Mouse (Mus musculus) megakaryocyte, embryonic 14.5 days (primary cell): ENCODE results near the gene Fpgs. TPM values are rescaled to one million over a fixed set of nuclear protein-coding genes. Genes with fewer than 3 reads are reported as not detected.

Experiments
- H3K27me3 ChIP-seq: replicated peaks from 2 replicates; pipeline ENCODE3; 2012; ENCODE audit warnings: inconsistent platforms
- H3K36me3 ChIP-seq: replicated peaks from 2 replicates; pipeline ENCODE3; 2012; ENCODE audit warnings: low read length, inconsistent platforms, mixed read lengths
- H3K4me1 ChIP-seq: 2 replicates; pipeline ENCODE4 v1.6.1; 2012; ENCODE audit warnings: inconsistent platforms
- H3K4me3 ChIP-seq: replicated peaks from 2 replicates; pipeline ENCODE3; 2012; ENCODE audit warnings: moderate library complexity, mild to moderate bottlenecking, inconsistent platforms
- H3K9me3 ChIP-seq: 2 replicates; pipeline ENCODE4 v1.6.1; 2012; ENCODE audit warnings: inconsistent platforms
- FLI1 ChIP-seq: IDR thresholded peaks from 2 replicates; pipeline ENCODE4 v1.6.1; 2012; ENCODE audit warnings: low read length, inconsistent platforms, mixed read lengths
- GATA1 ChIP-seq: IDR thresholded peaks from 3 replicates; pipeline ENCODE4 v1.6.1; 2012; ENCODE audit warnings: mixed read lengths, low read length, inconsistent platforms, borderline replicate concordance
- polyA plus RNA-seq: library from polyadenylated mRNA; stranded (reverse); fragments of >175 nt; gene quantifications from 2 replicates; pipeline ENCODE4 v1.2.3, GENCODE M21; 2012; ENCODE audit warnings: low replicate concordance; ENCODE audit not compliant: insufficient read depth

Gene Fpgs
- polyA plus RNA-seq, 1 experiment: 39.7 TPM

GRCm38 (mm10) chr2:32727435-32727834 is 23.5 kb upstream of the Fpgs start:
- H3K27me3 ChIP-seq: no peaks in the 10 kb centered on the region

DNA sequence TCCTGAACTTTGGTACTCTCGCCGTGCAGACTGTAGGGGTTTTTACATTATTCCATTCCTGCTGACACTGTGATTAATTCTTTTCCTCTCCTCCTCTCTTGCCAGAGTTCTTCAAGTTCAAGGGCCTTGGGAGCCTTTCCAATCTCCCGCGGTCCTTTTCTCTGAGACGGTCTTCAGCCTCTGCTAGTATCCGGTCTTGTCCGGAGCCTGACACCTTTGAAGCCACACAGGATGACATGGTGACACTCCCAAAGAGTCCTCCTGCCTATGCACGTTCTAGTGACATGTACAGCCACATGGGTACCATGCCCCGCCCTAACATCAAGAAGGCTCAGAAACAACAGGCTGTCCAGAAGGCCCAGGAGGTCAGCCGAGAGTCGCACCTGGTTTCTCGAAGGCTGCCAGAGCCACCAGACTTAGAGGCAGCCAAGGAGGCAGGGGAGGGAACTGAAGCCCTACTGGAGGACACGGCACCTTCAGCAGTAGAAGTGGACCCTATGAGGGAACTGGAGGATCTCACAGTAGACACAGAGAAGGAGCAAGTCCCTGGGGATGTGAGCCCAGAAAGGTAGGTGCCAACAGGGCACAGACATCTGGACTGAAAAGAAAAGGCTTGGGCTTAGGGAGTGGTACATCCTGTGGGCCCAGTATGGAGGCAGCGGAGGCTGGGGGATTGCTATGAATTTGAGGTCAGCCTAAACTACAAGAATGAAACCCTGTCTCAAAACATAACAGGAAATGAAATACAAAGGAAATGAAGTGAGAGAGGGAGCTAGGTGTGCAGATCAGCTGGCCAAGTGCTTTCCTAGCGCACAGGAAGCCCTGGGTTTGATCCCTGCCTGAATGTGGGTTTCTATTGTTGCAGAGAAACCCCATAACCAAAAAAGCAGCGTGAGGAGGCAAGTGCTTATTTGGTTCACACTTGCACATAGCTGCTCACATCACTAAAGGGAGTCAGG is 21.2 kb upstream of the Fpgs start:
- Histone ChIP-seq H3K4me3 (no peak overlapping the region), H3K27me3 (no peaks in the 10 kb centered on the region), H3K4me1 (peaks cover 70% of the 10 kb centered on the region), H3K36me3 (peaks cover 41% of the 10 kb centered on the region), H3K9me3 (0 out of 2 replicates have a peak, but pooled peaks cover 4% of the 10 kb centered on the region)
- TF ChIP-seq GATA1 (no peak), FLI1 (no peak)

More at GRCm38 (mm10) chr2:32727435-32727834, 23.5 kb upstream of the Fpgs start:
- Histone ChIP-seq H3K36me3 (peaks cover 57% of the 10 kb centered on the region), H3K9me3 (0 out of 2 replicates have a peak, but pooled peaks cover 4% of the 10 kb centered on the region), H3K4me1 (peaks cover 68% of the 10 kb centered on the region), H3K4me3 (peak overlapping the region; percentile 88)
- TF ChIP-seq GATA1: no peak
- no peak for TF ChIP-seq FLI1

DNA sequence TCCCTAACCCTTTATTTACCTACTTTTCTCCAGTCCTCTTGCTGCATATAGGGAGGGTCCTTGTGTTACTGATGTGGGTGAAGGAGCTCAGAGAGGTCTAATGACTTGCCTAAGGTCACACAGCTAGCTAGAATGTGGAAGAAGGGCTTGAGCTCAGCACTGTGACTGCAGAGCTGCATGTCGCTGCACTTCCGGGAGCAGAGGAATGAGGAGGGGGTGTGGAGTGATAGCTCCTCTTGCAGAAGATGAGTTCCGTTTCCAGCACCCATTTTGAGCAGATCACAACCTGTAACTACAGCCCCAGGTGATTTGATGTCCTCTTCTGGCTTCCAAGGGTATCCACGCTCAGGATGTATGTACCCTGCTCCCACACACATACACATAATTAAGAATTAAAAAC is 20.2 kb upstream of the Fpgs start:
- no peak overlapping the region for H3K4me3 ChIP-seq
- H3K9me3 ChIP-seq: 0 out of 2 replicates have a peak, but pooled peaks cover 4% of the 10 kb centered on the region
- peaks cover 80% of the 10 kb centered on the region for H3K4me1 ChIP-seq
- no peak for TF ChIP-seq FLI1
- no peak for TF ChIP-seq GATA1
- no peaks in the 10 kb centered on the region for H3K27me3 ChIP-seq
- peaks cover 32% of the 10 kb centered on the region for H3K36me3 ChIP-seq

DNA sequence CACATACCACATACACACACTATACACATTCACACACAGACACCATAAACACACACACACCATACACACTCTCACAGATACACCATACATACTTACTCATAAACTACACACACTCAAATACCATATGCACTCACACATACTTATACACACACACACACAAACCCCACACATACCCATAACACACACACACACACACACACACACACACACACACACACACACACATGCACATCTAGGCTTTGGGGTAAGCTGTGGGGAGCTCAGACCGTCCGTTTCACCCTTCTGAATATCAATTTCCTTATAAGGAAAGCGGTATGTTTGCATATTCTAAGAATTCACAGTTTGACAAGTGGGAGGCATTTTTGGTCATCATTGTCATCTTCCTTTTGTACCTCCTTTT is 18.6 kb upstream of the Fpgs start:
- 0 out of 2 replicates have a peak, but pooled peaks cover 4% of the 10 kb centered on the region for H3K9me3 ChIP-seq
- no peak for TF ChIP-seq GATA1
- no peak for TF ChIP-seq FLI1
- H3K36me3 ChIP-seq: peaks cover 23% of the 10 kb centered on the region
- H3K27me3 ChIP-seq: no peaks in the 10 kb centered on the region
- H3K4me1 ChIP-seq: peaks cover 81% of the 10 kb centered on the region
- H3K4me3 ChIP-seq: peak overlapping the region; percentile 90

DNA sequence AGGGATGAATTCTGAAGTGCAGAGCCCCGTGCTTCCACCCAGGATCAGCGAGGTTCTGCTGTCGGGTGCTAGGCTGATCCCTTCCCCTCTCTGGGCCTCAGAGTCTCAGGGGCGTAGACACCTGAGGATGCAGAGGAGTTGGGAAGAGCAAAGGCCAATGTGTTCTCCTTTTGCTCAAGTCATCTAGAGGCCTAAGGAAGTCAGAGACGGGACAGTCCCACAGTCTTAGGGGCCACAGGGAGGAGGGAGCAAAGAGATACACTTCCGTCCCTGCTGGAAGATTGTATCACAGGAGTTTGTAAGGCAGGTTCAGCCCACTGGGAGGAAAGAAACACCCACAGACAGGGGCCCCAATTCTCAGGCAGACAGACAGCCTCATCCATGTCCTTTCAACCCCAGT is 18.1 kb upstream of the Fpgs start:
- Histone ChIP-seq H3K9me3 (0 out of 2 replicates have a peak, but pooled peaks cover 4% of the 10 kb centered on the region), H3K4me1 (peaks cover 78% of the 10 kb centered on the region), H3K4me3 (peak overlapping the region; percentile 90), H3K36me3 (peaks cover 23% of the 10 kb centered on the region), H3K27me3 (no peaks in the 10 kb centered on the region)
- no peak for TF ChIP-seq GATA1
- TF ChIP-seq FLI1: no peak

- H3K27me3 ChIP-seq: no peaks in the 10 kb centered on the region
- H3K4me1 ChIP-seq: peaks cover 86% of the 10 kb centered on the region
- H3K9me3 ChIP-seq: peaks cover 9% of the 10 kb centered on the region; the same call in 1 of the 2 replicates
- peak within 1 kb of the TSS; percentile 90 for H3K4me3 ChIP-seq
- H3K36me3 ChIP-seq: peaks cover 23% of the 10 kb centered on the region
- TF ChIP-seq FLI1 (no peak), GATA1 (no peak)
Measured at GRCm38 (mm10) chr2:32720681-32721229, 16.8 kb upstream of the Fpgs start, which contains the start of gene Sh2d3c. TSS of gene Sh2d3c (plus strand) at chr2:32721055.

DNA sequence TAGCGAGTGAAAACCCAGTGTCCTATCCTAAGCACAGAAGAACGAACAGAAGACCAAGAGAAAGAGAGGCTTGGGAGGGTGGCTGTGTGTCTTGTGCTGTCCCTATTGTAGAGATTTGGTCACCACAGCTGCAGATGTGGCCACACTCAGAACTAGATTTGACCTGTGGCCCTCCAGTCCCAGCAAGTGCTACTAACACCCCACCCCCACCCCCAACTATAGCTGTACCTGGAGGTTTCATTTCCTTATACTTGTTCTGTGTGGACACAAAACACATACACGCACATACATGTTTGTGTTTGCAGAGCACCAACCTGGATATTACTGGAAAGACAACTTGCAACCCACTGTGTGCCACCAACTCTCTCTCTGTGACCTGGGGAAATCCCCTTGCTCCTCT is 16.1 kb upstream of the Fpgs start:
- H3K36me3 ChIP-seq: peaks cover 16% of the 10 kb centered on the region
- H3K4me1 ChIP-seq: peaks cover 86% of the 10 kb centered on the region
- H3K27me3 ChIP-seq: no peaks in the 10 kb centered on the region
- H3K4me3 ChIP-seq: peak overlapping the region; percentile 90
- TF ChIP-seq FLI1 (no peak), GATA1 (no peak)
- peaks cover 5% of the 10 kb centered on the region; the same call in 1 of the 2 replicates for H3K9me3 ChIP-seq

- H3K27me3 ChIP-seq: no peaks in the 10 kb centered on the region
- H3K36me3 ChIP-seq: peaks cover 7% of the 10 kb centered on the region
- H3K4me3 ChIP-seq: peak overlapping the region; percentile 8
- TF ChIP-seq FLI1 (no peak), GATA1 (no peak)
- H3K9me3 ChIP-seq: peaks cover 5% of the 10 kb centered on the region; the same call in 1 of the 2 replicates
- peaks cover 91% of the 10 kb centered on the region for H3K4me1 ChIP-seq
Measured at GRCm38 (mm10) chr2:32718761-32719160, 14.8 kb upstream of the Fpgs start.

GRCm38 (mm10) chr2:32714987-32715425 is 11.1 kb upstream of the Fpgs start:
- peak overlapping the region; percentile 97 for H3K4me3 ChIP-seq
- peaks cover 5% of the 10 kb centered on the region; the same call in 1 of the 2 replicates for H3K9me3 ChIP-seq
- TF ChIP-seq FLI1 (0 out of 2 replicates have a peak, but pooled peaks have one; percentile 21), GATA1 (no peak; the same call in 2 of the 3 replicates)
- H3K27me3 ChIP-seq: no peaks in the 10 kb centered on the region
- peaks cover 74% of the 10 kb centered on the region for H3K4me1 ChIP-seq
- H3K36me3 ChIP-seq: peaks cover 24% of the 10 kb centered on the region

DNA sequence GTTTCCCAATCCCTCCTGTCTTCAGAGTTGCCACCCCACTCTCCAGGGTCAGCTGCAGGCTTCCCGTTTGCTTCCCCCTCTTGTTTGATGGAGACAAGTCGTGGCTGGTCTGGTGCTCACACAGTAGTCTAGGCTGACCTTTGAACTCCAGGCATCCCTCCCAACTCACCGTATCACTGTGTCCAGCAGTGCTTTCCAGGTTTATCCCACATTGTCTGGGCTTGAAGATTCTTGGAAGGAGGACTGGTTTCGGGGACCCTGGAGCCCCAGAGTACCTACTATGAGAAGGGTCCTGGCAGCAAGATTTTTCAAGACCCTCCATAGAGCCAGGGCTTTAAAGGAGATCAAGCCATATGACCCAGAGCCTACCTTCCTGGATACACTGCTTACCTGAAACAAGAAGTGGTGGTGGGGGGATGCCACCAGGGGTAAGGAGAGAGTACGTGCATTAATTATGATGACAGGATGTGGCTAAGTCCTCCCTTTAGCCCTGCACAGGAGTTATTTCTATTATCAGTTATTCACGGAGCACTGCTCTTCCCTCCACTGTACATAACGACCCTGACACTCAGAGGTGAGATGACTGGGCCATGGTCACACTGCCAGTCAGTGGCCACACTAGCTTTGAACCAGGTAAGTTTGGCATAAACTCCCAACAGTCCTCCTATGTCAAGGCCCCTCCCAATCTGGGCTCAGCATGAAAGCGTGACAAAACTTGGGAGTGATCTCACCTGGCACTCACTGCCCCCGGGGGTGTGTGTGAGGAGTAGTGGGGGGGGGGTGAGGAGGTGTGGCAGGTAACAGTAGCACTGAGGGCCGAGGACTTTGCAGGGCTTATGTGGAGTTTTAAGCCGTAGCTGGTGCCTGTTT is 10.4 kb upstream of the Fpgs start:
- Histone ChIP-seq H3K9me3 (peaks cover 5% of the 10 kb centered on the region; the same call in 1 of the 2 replicates), H3K4me1 (peaks cover 74% of the 10 kb centered on the region), H3K36me3 (peaks cover 31% of the 10 kb centered on the region), H3K4me3 (peak overlapping the region; percentile 97), H3K27me3 (no peaks in the 10 kb centered on the region)
- TF ChIP-seq FLI1: no peak
- no peak for TF ChIP-seq GATA1
